19 mouse cellular contexts compared by ENCODE assay signal in genomic region chr6:85343027-85343426, GRCm38 (mm10).
"Had no signal": no experiment of that assay in that cellular context is flagged by ENCODE, and none has a peak within 500 bp of the region (broad histone marks: within the 10 kb centered on the region; RNA-seq: fewer than 3 reads in every experiment).

No protein-coding gene starts in this region.

- H3K4me1 ChIP-seq: limb, embryonic 13.5 days; lung, embryonic 15.5 days; midbrain, embryonic 10.5 days; midbrain, embryonic 13.5 days had no signal

- H3K9me3 ChIP-seq: limb, embryonic 10.5 days; limb, embryonic 13.5 days; lung, embryonic 15.5 days; megakaryocyte, embryonic 14.5 days; midbrain, embryonic 10.5 days; midbrain, embryonic 13.5 days had no signal

- DNase-seq: kidney, postnatal 10 days; layer of hippocampus, adult 9-11 months; liver; liver, postnatal 0 days; lung, postnatal 10 days; lung, postnatal 36 days; thymus, adult 2 months; thymus, postnatal 25 days had no signal

- H3K27me3 ChIP-seq: lung, embryonic 15.5 days; midbrain, embryonic 13.5 days had no signal

- H3K36me3 ChIP-seq: limb, embryonic 10.5 days; midbrain, embryonic 10.5 days had no signal

- H3K4me2 ChIP-seq: limb, embryonic 13.5 days; lung, embryonic 15.5 days; midbrain, embryonic 13.5 days had no signal

- H3K4me3 ChIP-seq: layer of hippocampus, adult 2 months; limb, embryonic 10.5 days; limb, embryonic 13.5 days; lung, embryonic 15.5 days; megakaryocyte, embryonic 14.5 days; midbrain, embryonic 10.5 days; midbrain, embryonic 13.5 days had no signal

- H3K9ac ChIP-seq: limb, embryonic 13.5 days; liver, embryonic 14.5 days; liver, postnatal 0 days; lung, embryonic 15.5 days; midbrain, embryonic 13.5 days had no signal

- ATAC-seq: intestine, postnatal 0 days; liver, postnatal 0 days; midbrain, embryonic 13.5 days; midbrain, embryonic 16.5 days had no signal

- H3K27ac ChIP-seq: layer of hippocampus, adult 2 months; limb, embryonic 10.5 days; limb, embryonic 13.5 days; liver, embryonic 14.5 days; lung, embryonic 15.5 days; midbrain, embryonic 10.5 days; midbrain, embryonic 13.5 days; stomach, postnatal 0 days had no signal
